Mouse (Mus musculus): Measurements from ENCODE around the gene Ndufa4l2. TPM values are rescaled to one million over a fixed set of nuclear protein-coding genes. Genes with fewer than 3 reads are reported as not detected.

The Ndufa4l2 gene
- polyA plus RNA-seq (2015; fragmentation: Nextera tagmentation; extraction: Ambion mirVana), result 59.8 and 72.0 TPM in 2 replicates

- Histone ChIP-seq H3K4me2 (ENCODE audit: low read depth, low read length) (peak within 1 kb of the TSS; percentile 94), H3K9ac (ENCODE audit: low read length) (peak within 1 kb of the TSS; percentile 72), H3K27ac (ENCODE audit: low read length) (peak within 1 kb of the TSS; percentile 77), H3K27me3 (ENCODE audit: control insufficient read depth, insufficient read depth, low read length) (peaks cover 41% of the 10 kb centered on the region), H3K4me3 (ENCODE audit: low read length) (peak within 1 kb of the TSS; percentile 45), H3K4me1 (ENCODE audit: control insufficient read depth, insufficient read depth, low read length) (peaks cover 42% of the 10 kb centered on the region), H3K36me3 (ENCODE audit: control insufficient read depth, insufficient read depth) (peaks cover 21% of the 10 kb centered on the region), H3K9me3 (replicated peaks; ENCODE audit: control insufficient read depth, low read length) (no peaks in the 10 kb centered on the region)
- WGBS, result 12% methylated on average over 6 of the region's 6 CpGs
- ATAC-seq (replicated peaks; ENCODE audit: extremely low read depth, insufficient read depth, low FRiP score), result no peak
Observed at GRCm38 (mm10) chr10:127514764-127515163, at the start of gene Ndufa4l2. TSS of gene Ndufa4l2 (plus strand) at chr10:127514967.

GRCm38 (mm10) chr10:127471281-127471988 lies 43.3 kb upstream of the Ndufa4l2 start:
- peak; percentile 24; the same call in 1 of the 2 replicates for ATAC-seq (replicated peaks; ENCODE audit: extremely low read depth, insufficient read depth, low FRiP score)
- Histone ChIP-seq H3K27ac (ENCODE audit: low read length) (peak overlapping the region; percentile 45; the same call in 1 of the 2 replicates), H3K4me2 (ENCODE audit: low read depth, low read length) (peak overlapping the region; percentile 39; the same call in 1 of the 2 replicates), H3K9ac (ENCODE audit: low read length) (peak overlapping the region; percentile 9; the same call in 1 of the 2 replicates), H3K4me3 (ENCODE audit: low read length) (no peak overlapping the region), H3K36me3 (ENCODE audit: control insufficient read depth, insufficient read depth) (peaks cover 17% of the 10 kb centered on the region; the same call in 1 of the 2 replicates), H3K9me3 (replicated peaks; ENCODE audit: control insufficient read depth, low read length) (no peaks in the 10 kb centered on the region), H3K27me3 (ENCODE audit: control insufficient read depth, insufficient read depth, low read length) (no peaks in the 10 kb centered on the region), H3K4me1 (ENCODE audit: control insufficient read depth, insufficient read depth, low read length) (peaks cover 22% of the 10 kb centered on the region)
- WGBS, result 38% methylated on average over 15 of the region's 15 CpGs

GRCm38 (mm10) chr10:127472722-127473121 lies 42.0 kb upstream of the Ndufa4l2 start:
- H3K27me3 ChIP-seq (ENCODE audit: control insufficient read depth, insufficient read depth, low read length), result no peaks in the 10 kb centered on the region
- peaks cover 26% of the 10 kb centered on the region; the same call in 1 of the 2 replicates for H3K36me3 ChIP-seq (ENCODE audit: control insufficient read depth, insufficient read depth)
- peaks cover 22% of the 10 kb centered on the region for H3K4me1 ChIP-seq (ENCODE audit: control insufficient read depth, insufficient read depth, low read length)
- ATAC-seq (replicated peaks; ENCODE audit: extremely low read depth, insufficient read depth, low FRiP score), result peak; percentile 50
- H3K4me2 ChIP-seq (ENCODE audit: low read depth, low read length), result no peak overlapping the region
- no peak overlapping the region for H3K9ac ChIP-seq (ENCODE audit: low read length)
- WGBS, result 48% methylated on average over 9 of the region's 9 CpGs
- H3K27ac ChIP-seq (ENCODE audit: low read length), result no peak overlapping the region
- no peaks in the 10 kb centered on the region for H3K9me3 ChIP-seq (replicated peaks; ENCODE audit: control insufficient read depth, low read length)
- no peak overlapping the region for H3K4me3 ChIP-seq (ENCODE audit: low read length)

DNA sequence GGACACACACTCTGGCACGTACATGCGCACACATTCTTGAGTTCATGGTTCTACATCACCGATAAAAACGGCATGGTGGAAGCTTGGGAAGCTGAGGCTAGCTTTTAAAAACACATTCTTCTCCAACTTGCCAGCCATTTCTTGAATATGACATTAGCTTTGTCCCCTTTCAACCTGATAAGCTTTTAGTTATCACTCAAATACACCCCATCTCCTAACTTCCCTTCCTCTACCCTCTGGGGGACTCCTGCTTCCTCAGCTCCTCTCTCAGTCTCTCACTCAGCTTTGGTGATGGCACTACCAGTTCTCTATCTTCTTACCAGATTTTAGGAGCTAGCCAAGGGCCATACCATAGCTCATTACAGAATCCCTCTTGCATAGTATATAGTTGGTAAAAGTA lies 39.6 kb upstream of the Ndufa4l2 start:
- Histone ChIP-seq H3K4me1 (ENCODE audit: control insufficient read depth, insufficient read depth, low read length) (peaks cover 22% of the 10 kb centered on the region), H3K9ac (ENCODE audit: low read length) (no peak overlapping the region), H3K36me3 (ENCODE audit: control insufficient read depth, insufficient read depth) (peaks cover 21% of the 10 kb centered on the region; the same call in 1 of the 2 replicates), H3K27ac (ENCODE audit: low read length) (no peak overlapping the region), H3K9me3 (replicated peaks; ENCODE audit: control insufficient read depth, low read length) (no peaks in the 10 kb centered on the region), H3K27me3 (ENCODE audit: control insufficient read depth, insufficient read depth, low read length) (no peaks in the 10 kb centered on the region), H3K4me3 (ENCODE audit: low read length) (no peak overlapping the region), H3K4me2 (ENCODE audit: low read depth, low read length) (no peak overlapping the region)
- no peak for ATAC-seq (replicated peaks; ENCODE audit: extremely low read depth, insufficient read depth, low FRiP score)
- WGBS, result 97% methylated on average over 4 of the region's 4 CpGs

- Histone ChIP-seq H3K9ac (ENCODE audit: low read length) (no peak overlapping the region), H3K4me2 (ENCODE audit: low read depth, low read length) (no peak overlapping the region), H3K27me3 (ENCODE audit: control insufficient read depth, insufficient read depth, low read length) (no peaks in the 10 kb centered on the region), H3K27ac (ENCODE audit: low read length) (no peak overlapping the region), H3K4me3 (ENCODE audit: low read length) (no peak overlapping the region), H3K9me3 (replicated peaks; ENCODE audit: control insufficient read depth, low read length) (no peaks in the 10 kb centered on the region), H3K4me1 (ENCODE audit: control insufficient read depth, insufficient read depth, low read length) (peaks cover 13% of the 10 kb centered on the region), H3K36me3 (ENCODE audit: control insufficient read depth, insufficient read depth) (peaks cover 18% of the 10 kb centered on the region; the same call in 1 of the 2 replicates)
- WGBS, result 83% methylated on average over 3 of the region's 3 CpGs
- no peak for ATAC-seq (replicated peaks; ENCODE audit: extremely low read depth, insufficient read depth, low FRiP score)
Observed at GRCm38 (mm10) chr10:127476541-127476940, 38.2 kb upstream of the Ndufa4l2 start.

DNA sequence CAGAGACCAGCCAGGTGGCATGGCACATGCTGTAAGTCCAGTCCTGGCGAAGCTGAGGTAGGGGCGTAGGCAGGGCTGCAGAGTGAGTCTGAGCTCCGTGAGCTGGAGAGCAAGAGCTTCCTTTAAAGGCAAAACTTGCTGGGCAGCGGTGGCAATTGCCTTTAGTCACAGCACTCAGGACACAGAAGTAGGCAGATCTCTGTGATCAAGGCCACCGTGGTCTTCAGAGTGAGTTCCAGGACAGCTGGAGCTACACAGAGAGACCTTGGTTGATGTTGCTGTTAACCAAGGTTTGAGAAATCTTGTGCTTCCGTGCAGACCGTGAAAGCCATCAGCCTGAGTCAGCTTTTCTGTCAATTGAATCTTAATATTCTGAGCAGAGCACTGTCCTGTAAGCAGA lies 37.5 kb upstream of the Ndufa4l2 start:
- Histone ChIP-seq H3K9ac (ENCODE audit: low read length) (no peak overlapping the region), H3K4me1 (ENCODE audit: control insufficient read depth, insufficient read depth, low read length) (peaks cover 7% of the 10 kb centered on the region), H3K9me3 (replicated peaks; ENCODE audit: control insufficient read depth, low read length) (no peaks in the 10 kb centered on the region), H3K4me3 (ENCODE audit: low read length) (no peak overlapping the region), H3K36me3 (ENCODE audit: control insufficient read depth, insufficient read depth) (peaks cover 18% of the 10 kb centered on the region; the same call in 1 of the 2 replicates), H3K4me2 (ENCODE audit: low read depth, low read length) (no peak overlapping the region), H3K27me3 (ENCODE audit: control insufficient read depth, insufficient read depth, low read length) (no peaks in the 10 kb centered on the region), H3K27ac (ENCODE audit: low read length) (no peak overlapping the region)
- 83% methylated on average over 7 of the region's 7 CpGs for WGBS
- ATAC-seq (replicated peaks; ENCODE audit: extremely low read depth, insufficient read depth, low FRiP score), result no peak

GRCm38 (mm10) chr10:127479131-127479530 lies 35.6 kb upstream of the Ndufa4l2 start:
- H3K27ac ChIP-seq (ENCODE audit: low read length), result no peak overlapping the region
- H3K4me3 ChIP-seq (ENCODE audit: low read length), result no peak overlapping the region
- ATAC-seq (replicated peaks; ENCODE audit: extremely low read depth, insufficient read depth, low FRiP score), result no peak
- peaks cover 23% of the 10 kb centered on the region; the same call in 1 of the 2 replicates for H3K36me3 ChIP-seq (ENCODE audit: control insufficient read depth, insufficient read depth)
- H3K9me3 ChIP-seq (replicated peaks; ENCODE audit: control insufficient read depth, low read length), result no peaks in the 10 kb centered on the region
- no peaks in the 10 kb centered on the region for H3K27me3 ChIP-seq (ENCODE audit: control insufficient read depth, insufficient read depth, low read length)
- H3K9ac ChIP-seq (ENCODE audit: low read length), result no peak overlapping the region
- 92% methylated on average over 4 of the region's 4 CpGs for WGBS
- no peak overlapping the region for H3K4me2 ChIP-seq (ENCODE audit: low read depth, low read length)
- no peaks in the 10 kb centered on the region for H3K4me1 ChIP-seq (ENCODE audit: control insufficient read depth, insufficient read depth, low read length)

GRCm38 (mm10) chr10:127480833-127481813 lies 33.6 kb upstream of the Ndufa4l2 start:
- peak; percentile 47; the same call in 1 of the 2 replicates for ATAC-seq (replicated peaks; ENCODE audit: extremely low read depth, insufficient read depth, low FRiP score)
- Histone ChIP-seq H3K9ac (ENCODE audit: low read length) (no peak overlapping the region), H3K4me2 (ENCODE audit: low read depth, low read length) (no peak overlapping the region), H3K27me3 (ENCODE audit: control insufficient read depth, insufficient read depth, low read length) (no peaks in the 10 kb centered on the region), H3K4me1 (ENCODE audit: control insufficient read depth, insufficient read depth, low read length) (no peaks in the 10 kb centered on the region), H3K27ac (ENCODE audit: low read length) (no peak overlapping the region; the same call in 1 of the 2 replicates), H3K36me3 (ENCODE audit: control insufficient read depth, insufficient read depth) (peaks cover 28% of the 10 kb centered on the region; the same call in 1 of the 2 replicates), H3K4me3 (ENCODE audit: low read length) (no peak overlapping the region), H3K9me3 (replicated peaks; ENCODE audit: control insufficient read depth, low read length) (no peaks in the 10 kb centered on the region)
- 72% methylated on average over 19 of the region's 19 CpGs for WGBS

All from heart, embryonic 16.5 days (tissue).